Mouse (Mus musculus): ENCODE data around the gene Snx29. TPM values are rescaled to one million over a fixed set of nuclear protein-coding genes. Genes with fewer than 3 reads are reported as not detected.

Gene Snx29
- total and polyA plus RNA-seq, 3 experiments, result 1.2 to 3.2 (median 3.1) TPM

DNA sequence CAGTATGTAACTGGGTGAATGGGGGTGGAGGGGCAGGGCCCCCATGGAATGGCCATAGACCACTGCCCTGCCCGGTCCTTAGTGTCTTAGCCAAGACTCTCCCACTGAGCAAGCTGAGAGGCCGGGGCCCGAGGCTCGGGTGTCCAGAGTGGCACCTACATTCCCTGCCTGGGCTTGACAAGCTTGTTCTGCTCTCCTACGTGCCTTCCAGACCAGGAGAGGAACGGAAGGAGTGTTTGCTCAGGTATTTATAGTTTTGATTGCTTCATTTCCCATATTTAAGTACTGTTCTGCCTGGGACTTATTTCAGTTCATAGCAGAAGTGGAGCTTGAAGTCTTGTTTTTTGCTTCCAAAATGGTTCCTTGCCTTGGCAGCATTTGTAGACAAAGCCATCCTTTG is 116.7 kb downstream of the Snx29 start:
- no peak for TF ChIP-seq TCF12 (IDR thresholded peaks at IDR 0.05; ENCODE audit: low read depth, low read length)
- no peak for TF ChIP-seq JUND (conservative IDR thresholded peaks at IDR 0.05; ENCODE audit: low read depth, low read length)
- no peak for TF ChIP-seq NELFE (IDR thresholded peaks at IDR 0.05; ENCODE audit: low read depth, low read length)
- TF ChIP-seq RCOR1 (conservative IDR thresholded peaks at IDR 0.05; ENCODE audit: low read depth, low read length), result no peak
- H3K4me3 ChIP-seq (replicated peaks in 1 of 3; ENCODE audit: low read depth in 2 of 3, low read length in 2 of 3, poor library complexity in 1 of 3), result no peak overlapping the region
- in situ Hi-C loops (cut with MboI; ENCODE audit: low pct_ligation_motif_present, low pct_unique_long_range_greater_than_20kb, low sequenced_read_pairs) (loop anchor here (25.0 kb wide), 1 partner anchor 748 kb away; no protein-coding TSS in a partner anchor), dilution Hi-C loops (cut with MboI; ENCODE audit: extremely low pct_ligation_motif_present, extremely low pct_unique_long_range_greater_than_20kb, low sequenced_read_pairs) (no loop called here)
- no peaks in the 10 kb centered on the region for H3K36me3 ChIP-seq (replicated peaks in 1 of 2; ENCODE audit: control insufficient read depth in 1 of 2, insufficient read depth in 1 of 2, low read length in 1 of 2)
- H3K9me3 ChIP-seq (replicated peaks; ENCODE audit: low read length), result no peaks in the 10 kb centered on the region
- H3K79me2 ChIP-seq (replicated peaks; ENCODE audit: control insufficient read depth, extremely low read depth, insufficient read depth, poor library complexity, severe bottlenecking), result no peaks in the 10 kb centered on the region
- H3K27me3 ChIP-seq (replicated peaks), result no peaks in the 10 kb centered on the region
- H3K4me1 ChIP-seq (ENCODE audit: control insufficient read depth in 1 of 2, insufficient read depth in 2 of 2), result peaks cover 2 to 48% of the 10 kb centered on the region in 2 experiments; a peak in 2 of 4 replicates
- H3K9ac ChIP-seq (ENCODE audit: insufficient read depth, low read depth), result no peak overlapping the region
- H3K4me2 ChIP-seq (ENCODE audit: insufficient read depth, low read depth, poor library complexity, severe bottlenecking), result no peak overlapping the region
- H3K27ac ChIP-seq (ENCODE audit: insufficient read depth, low read depth), result no peak overlapping the region
- no peak for DNase-seq (ENCODE audit: extremely low read depth)

DNA sequence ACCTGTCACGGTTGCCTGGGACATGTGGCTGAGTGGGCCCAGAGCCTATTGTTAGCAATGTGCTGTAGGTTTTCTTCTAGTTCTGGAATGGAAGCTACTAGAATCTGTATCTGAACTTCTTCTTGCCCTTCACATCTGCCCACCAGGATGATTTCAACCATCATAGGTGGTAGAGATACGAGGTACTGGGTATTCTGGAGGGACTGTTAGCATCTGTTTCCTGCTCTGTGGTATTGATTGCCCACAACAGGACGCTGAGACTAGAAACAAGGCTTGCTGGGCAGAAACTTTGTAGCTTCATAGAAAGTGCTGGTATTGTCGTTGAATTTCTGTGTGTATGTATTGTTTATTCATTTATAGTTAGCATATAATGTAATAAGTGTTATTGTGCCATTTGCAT is 118.9 kb downstream of the Snx29 start:
- DNase-seq (ENCODE audit: extremely low read depth), result no peak
- H3K79me2 ChIP-seq (replicated peaks; ENCODE audit: control insufficient read depth, extremely low read depth, insufficient read depth, poor library complexity, severe bottlenecking), result no peaks in the 10 kb centered on the region
- no peaks in the 10 kb centered on the region for H3K27me3 ChIP-seq (replicated peaks)
- H3K4me1 ChIP-seq (ENCODE audit: control insufficient read depth in 1 of 2, insufficient read depth in 2 of 2), result peaks cover 5 to 57% of the 10 kb centered on the region in 2 experiments; a peak in 3 of 4 replicates
- no peak overlapping the region for H3K9ac ChIP-seq (ENCODE audit: insufficient read depth, low read depth)
- no peak overlapping the region for H3K27ac ChIP-seq (ENCODE audit: insufficient read depth, low read depth)
- H3K4me3 ChIP-seq (replicated peaks in 1 of 3; ENCODE audit: low read depth in 2 of 3, low read length in 2 of 3, poor library complexity in 1 of 3), result no peak overlapping the region
- TF ChIP-seq USF2 (conservative IDR thresholded peaks at IDR 0.05; ENCODE audit: low read depth, low read length) (no peak), ZMIZ1 (IDR thresholded peaks at IDR 0.05; ENCODE audit: low read depth, low read length) (no peak)
- H3K4me2 ChIP-seq (ENCODE audit: insufficient read depth, low read depth, poor library complexity, severe bottlenecking), result no peak overlapping the region
- dilution Hi-C loops (cut with MboI; ENCODE audit: extremely low pct_ligation_motif_present, extremely low pct_unique_long_range_greater_than_20kb, low sequenced_read_pairs) (no loop called here), in situ Hi-C loops (cut with MboI; ENCODE audit: low pct_ligation_motif_present, low pct_unique_long_range_greater_than_20kb, low sequenced_read_pairs) (loop anchor here (25.0 kb wide), 1 partner anchor 746 kb away; no protein-coding TSS in a partner anchor)
- no peaks in the 10 kb centered on the region for H3K36me3 ChIP-seq (replicated peaks in 1 of 2; ENCODE audit: control insufficient read depth in 1 of 2, insufficient read depth in 1 of 2, low read length in 1 of 2)
- no peaks in the 10 kb centered on the region for H3K9me3 ChIP-seq (replicated peaks; ENCODE audit: low read length)

DNA sequence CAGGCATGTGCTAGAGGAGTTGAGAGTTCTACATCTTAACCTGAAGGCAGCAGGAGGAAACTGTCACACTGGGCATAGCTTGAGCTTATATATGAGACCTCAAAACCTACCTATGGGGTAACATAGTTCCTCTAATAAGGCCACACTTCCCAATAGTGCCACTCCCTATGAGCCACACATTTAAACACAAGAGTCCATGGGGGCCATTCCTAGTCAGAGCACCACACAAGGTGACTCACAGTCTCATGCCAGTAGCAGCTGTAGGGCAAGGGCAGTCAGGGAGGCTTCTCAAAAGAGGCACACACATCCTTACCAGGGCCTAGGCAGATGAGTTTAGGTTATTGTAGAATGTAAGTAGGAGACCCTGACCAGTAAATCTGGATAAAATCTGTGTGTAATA is 119.8 kb downstream of the Snx29 start:
- TF ChIP-seq ZMIZ1 (IDR thresholded peaks at IDR 0.05; ENCODE audit: low read depth, low read length) (no peak), ZNF384 (IDR thresholded peaks at IDR 0.05; ENCODE audit: low read depth, low read length) (no peak), MAZ (IDR thresholded peaks at IDR 0.05; ENCODE audit: low read depth, low read length) (no peak), POLR2AphosphoS2 (IDR thresholded peaks at IDR 0.05; ENCODE audit: low read depth, low read length) (no peak)
- dilution Hi-C loops (cut with MboI; ENCODE audit: extremely low pct_ligation_motif_present, extremely low pct_unique_long_range_greater_than_20kb, low sequenced_read_pairs) (no loop called here), in situ Hi-C loops (cut with MboI; ENCODE audit: low pct_ligation_motif_present, low pct_unique_long_range_greater_than_20kb, low sequenced_read_pairs) (loop anchor here (25.0 kb wide), 1 partner anchor 745 kb away; no protein-coding TSS in a partner anchor)
- Histone ChIP-seq H3K79me2 (replicated peaks; ENCODE audit: control insufficient read depth, extremely low read depth, insufficient read depth, poor library complexity, severe bottlenecking) (no peaks in the 10 kb centered on the region), H3K4me3 (replicated peaks in 1 of 3; ENCODE audit: low read depth in 2 of 3, low read length in 2 of 3, poor library complexity in 1 of 3) (no peak overlapping the region), H3K4me1 (ENCODE audit: control insufficient read depth in 1 of 2, insufficient read depth in 2 of 2) (peaks cover 5 to 57% of the 10 kb centered on the region in 2 experiments; a peak in 3 of 4 replicates), H3K9me3 (replicated peaks; ENCODE audit: low read length) (no peaks in the 10 kb centered on the region), H3K27ac (ENCODE audit: insufficient read depth, low read depth) (no peak overlapping the region), H3K9ac (ENCODE audit: insufficient read depth, low read depth) (no peak overlapping the region), H3K4me2 (ENCODE audit: insufficient read depth, low read depth, poor library complexity, severe bottlenecking) (no peak overlapping the region), H3K27me3 (replicated peaks) (no peaks in the 10 kb centered on the region), H3K36me3 (replicated peaks in 1 of 2; ENCODE audit: control insufficient read depth in 1 of 2, insufficient read depth in 1 of 2, low read length in 1 of 2) (peaks cover 0 to 5% of the 10 kb centered on the region in 2 experiments)
- no peak for DNase-seq (ENCODE audit: extremely low read depth)

Data from CH12.LX (cell line).